In the genomic region with DNA sequence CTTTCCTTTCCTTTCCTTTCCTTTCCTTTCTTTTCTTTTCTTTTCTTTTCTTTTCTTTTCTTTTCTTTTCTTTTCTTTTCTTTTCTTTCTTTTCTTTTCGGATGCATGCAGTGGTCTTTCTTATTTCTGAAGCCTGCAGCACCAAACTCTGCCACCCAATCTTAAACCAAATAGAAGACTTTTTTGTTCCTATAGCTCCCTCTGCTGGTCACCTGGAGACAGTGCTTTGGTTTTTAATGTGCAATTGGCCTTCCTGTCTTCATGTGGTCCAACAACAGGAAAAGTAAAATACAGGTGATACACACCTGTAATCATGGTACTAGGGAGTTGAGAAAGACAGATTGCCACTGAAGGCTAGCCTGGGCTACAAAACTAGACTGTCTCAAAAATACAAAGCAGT, we compare ENCODE assay signal across 8 mouse cellular contexts.
A peak's percentile ranks its signal among the peaks of the same experiment; 100 is the strongest.
DNase-seq lines count a peak whose midpoint lies in the region; ATAC-seq and TF ChIP-seq lines count a peak whose summit lies in the region.

No protein-coding gene starts in this region.

- no peaks in the 10 kb centered on the region for H3K9me3 ChIP-seq in forebrain, embryonic 14.5 days (replicated peaks; ENCODE audit: control insufficient read depth, low read length)
- H3K9me3 ChIP-seq in forebrain, embryonic 10.5 days: no peaks in the 10 kb centered on the region
- H3K9me3 ChIP-seq in midbrain, embryonic 11.5 days (ENCODE audit: control insufficient read depth, low read length): no peaks in the 10 kb centered on the region
- no peaks in the 10 kb centered on the region for H3K9me3 ChIP-seq in midbrain, embryonic 15.5 days

- 7% methylated on average over 1 of the region's 1 CpGs for WGBS in forebrain, embryonic 14.5 days
- WGBS in forebrain, embryonic 10.5 days: 46% methylated on average over 1 of the region's 1 CpGs
- 17% methylated on average over 1 of the region's 1 CpGs for WGBS in midbrain, embryonic 11.5 days
- 12% methylated on average over 1 of the region's 1 CpGs for whole genome bisulfite sequencing in midbrain, embryonic 15.5 days

- H3K4me3 ChIP-seq in forebrain, embryonic 14.5 days (ENCODE audit: low read depth, low read length): no peak overlapping the region
- no peak overlapping the region for H3K4me3 ChIP-seq in forebrain, embryonic 10.5 days
- no peak overlapping the region for H3K4me3 ChIP-seq in midbrain, embryonic 11.5 days (ENCODE audit: low read depth, low read length)
- no peak overlapping the region for H3K4me3 ChIP-seq in midbrain, embryonic 15.5 days
- H3K4me3 ChIP-seq in cortical plate, adult 2 months (ENCODE audit: insufficient read depth, low read length): no peak overlapping the region

- no peak for ATAC-seq in forebrain, embryonic 14.5 days
- no peak for ATAC-seq in midbrain, embryonic 11.5 days (ENCODE audit: low FRiP score)
- no peak for ATAC-seq in midbrain, embryonic 15.5 days (replicated peaks)

- H3K27me3 ChIP-seq in forebrain, embryonic 14.5 days (replicated peaks; ENCODE audit: control insufficient read depth, insufficient read depth, low read length): no peaks in the 10 kb centered on the region
- no peaks in the 10 kb centered on the region for H3K27me3 ChIP-seq in forebrain, embryonic 10.5 days (ENCODE audit: poor library complexity, severe bottlenecking)
- no peaks in the 10 kb centered on the region for H3K27me3 ChIP-seq in midbrain, embryonic 11.5 days (ENCODE audit: control insufficient read depth, insufficient read depth, low read length)
- no peaks in the 10 kb centered on the region for H3K27me3 ChIP-seq in midbrain, embryonic 15.5 days (replicated peaks)

- H3K4me1 ChIP-seq in forebrain, embryonic 14.5 days (ENCODE audit: control insufficient read depth, insufficient read depth, low read length): no peaks in the 10 kb centered on the region
- peaks cover 8% of the 10 kb centered on the region for H3K4me1 ChIP-seq in forebrain, embryonic 10.5 days
- H3K4me1 ChIP-seq in midbrain, embryonic 11.5 days (ENCODE audit: control insufficient read depth, insufficient read depth, low read length): no peaks in the 10 kb centered on the region
- peaks cover 5% of the 10 kb centered on the region; the same call in 1 of the 2 replicates for H3K4me1 ChIP-seq in midbrain, embryonic 15.5 days
- no peaks in the 10 kb centered on the region for H3K4me1 ChIP-seq in cortical plate, adult 2 months (ENCODE audit: control insufficient read depth, insufficient read depth, low read length)

- TF ChIP-seq CTCF in cortical plate, adult 2 months (IDR thresholded peaks at IDR 0.05; ENCODE audit: extremely low read depth, insufficient read depth, low read length): peak; percentile 58

- no peak overlapping the region for H3K4me2 ChIP-seq in forebrain, embryonic 14.5 days (ENCODE audit: low read length)
- H3K4me2 ChIP-seq in midbrain, embryonic 11.5 days: no peak overlapping the region
- no peak overlapping the region for H3K4me2 ChIP-seq in midbrain, embryonic 15.5 days

- H3K27ac ChIP-seq in forebrain, embryonic 14.5 days (ENCODE audit: low read depth, low read length): no peak overlapping the region
- no peak overlapping the region for H3K27ac ChIP-seq in forebrain, embryonic 10.5 days
- no peak overlapping the region for H3K27ac ChIP-seq in midbrain, embryonic 11.5 days (ENCODE audit: low read depth, low read length)
- no peak overlapping the region for H3K27ac ChIP-seq in midbrain, embryonic 15.5 days
- H3K27ac ChIP-seq in cortical plate, adult 2 months (ENCODE audit: insufficient read depth, low read length): no peak overlapping the region

- TF ChIP-seq POLR2A in cortical plate, adult 2 months (IDR thresholded peaks at IDR 0.05; ENCODE audit: extremely low read depth, insufficient read depth, low read length): no peak

- no peak overlapping the region for H3K9ac ChIP-seq in forebrain, embryonic 14.5 days (ENCODE audit: low read length)
- H3K9ac ChIP-seq in midbrain, embryonic 11.5 days (ENCODE audit: low read length): no peak overlapping the region
- H3K9ac ChIP-seq in midbrain, embryonic 15.5 days: no peak overlapping the region

- DNase-seq in forebrain, embryonic 14.5 days (ENCODE audit: low spot score): peak; percentile 83
- DNase-seq in forebrain, embryonic 10.5 days (ENCODE audit: extremely low spot score, low spot score): no peak
- DNase-seq in midbrain, embryonic 11.5 days (ENCODE audit: low spot score, missing footprints): peak; percentile 88
- peak; percentile 83 for DNase-seq in retina, embryonic 14.5 days (ENCODE audit: low spot score)
- no peak for DNase-seq in frontal cortex, postnatal 25 days (ENCODE audit: low spot score in 2 of 2)
- DNase-seq in right cerebral cortex, postnatal 10 days (ENCODE audit: low spot score in 2 of 2): no peak

- H3K36me3 ChIP-seq in forebrain, embryonic 14.5 days (ENCODE audit: control insufficient read depth, insufficient read depth, low read length): peaks cover 48% of the 10 kb centered on the region
- peaks cover 72% of the 10 kb centered on the region for H3K36me3 ChIP-seq in forebrain, embryonic 10.5 days (replicated peaks)
- peaks cover 7% of the 10 kb centered on the region for H3K36me3 ChIP-seq in midbrain, embryonic 11.5 days (ENCODE audit: control insufficient read depth, insufficient read depth, low read length)
- H3K36me3 ChIP-seq in midbrain, embryonic 15.5 days (replicated peaks): peaks cover 11% of the 10 kb centered on the region; the same call in 1 of the 2 replicates

Comparison
In these comparisons a context has a peak if more than half of its experiments do, and no peak if none do; other contexts are left out.
1. DNase-seq: peak in forebrain, embryonic 14.5 days (single experiment), midbrain, embryonic 11.5 days (single experiment) and retina, embryonic 14.5 days (single experiment); none in forebrain, embryonic 10.5 days (single experiment), frontal cortex, postnatal 25 days (0 of 2) and right cerebral cortex, postnatal 10 days (0 of 2).